Mouse (Mus musculus) midbrain, postnatal 0 days (tissue): ENCODE data around the gene Il12b. TPM values are rescaled to one million over a fixed set of nuclear protein-coding genes. Genes with fewer than 3 reads are reported as not detected.
"Not testable (repeated sequence)": the region's sequence is repeated elsewhere in the genome, so short reads cannot be mapped to it uniquely, and the experiment has no call there.

Source experiments
- ATAC-seq: fragments of 200-750 bp; cut with Nextera tagmentation; 2 replicates; pipeline ENCODE4 v1.8.0; 2017; ENCODE audit warnings: moderate number of reproducible peaks, mild to moderate bottlenecking, moderate TSS enrichment, moderate library complexity; ENCODE audit not compliant: low FRiP score
- DNase-seq: peaks from one replicate; pipeline ENCODE4 v3.0.0-alpha.2; 2015; ENCODE audit warnings: low spot score
- H3K27ac ChIP-seq: fragments of 300-500 bp; sonication (generic); 2 replicates; pipeline ENCODE4 v1.5.1; 2014; ENCODE audit warnings: low read depth, mild to moderate bottlenecking, low read length, mixed read lengths
- H3K27me3 ChIP-seq: fragments of 300-500 bp; sonication (generic); 2 replicates; pipeline ENCODE4 v1.6.1; 2014; ENCODE audit warnings: low read length, control low read depth, mixed read lengths; ENCODE audit not compliant: insufficient read depth
- H3K36me3 ChIP-seq: fragments of 300-500 bp; sonication (generic); 2 replicates; pipeline ENCODE4 v1.6.1; 2014; ENCODE audit warnings: low read length, control low read depth, mixed read lengths; ENCODE audit not compliant: insufficient read depth
- H3K4me1 ChIP-seq: fragments of 300-500 bp; sonication (generic); 2 replicates; pipeline ENCODE4 v1.6.1; 2014; ENCODE audit warnings: mild to moderate bottlenecking, control low read depth, antibody characterized with exemption, low read length, mixed read lengths; ENCODE audit not compliant: insufficient read depth
- H3K4me2 ChIP-seq: fragments of 300-500 bp; sonication (generic); 2 replicates; pipeline ENCODE4 v1.6.1; 2014; ENCODE audit warnings: low read depth, mild to moderate bottlenecking, low read length, mixed read lengths; ENCODE audit not compliant: poor library complexity, severe bottlenecking
- H3K4me3 ChIP-seq: fragments of 300-500 bp; sonication (generic); 2 replicates; pipeline ENCODE4 v1.5.1; 2014; ENCODE audit warnings: low read depth, mild to moderate bottlenecking, low read length, moderate library complexity
- H3K9ac ChIP-seq: fragments of 300-500 bp; sonication (generic); replicated peaks from 2 replicates; pipeline ENCODE4 v1.6.1; 2014; ENCODE audit warnings: mild to moderate bottlenecking, low read length, moderate library complexity, mixed read lengths; ENCODE audit not compliant: poor library complexity, severe bottlenecking
- H3K9me3 ChIP-seq: fragments of 300-500 bp; sonication (generic); 2 replicates; pipeline ENCODE4 v1.6.1; 2016; ENCODE audit warnings: low read length, control low read depth
- CTCF ChIP-seq: IDR thresholded peaks from 2 replicates; pipeline ENCODE4 v1.5.1; 2016; ENCODE audit warnings: antibody characterized with exemption, mild to moderate bottlenecking
- WGBS: fragments of 180-500 bp; shearing (Covaris S2); extraction: QIAGEN DNeasy Blood & Tissue Kit; methylation state at CpG from one replicate; pipeline ENCODE4 v1.1.7; 2014; 5-methylcytosine and 5-hydroxymethylcytosine counted together
- polyA plus RNA-seq: library from polyadenylated mRNA; unstranded; fragments of >200 nt; fragmentation: Nextera tagmentation; extraction: Ambion mirVana; gene quantifications from 2 replicates; pipeline ENCODE4 v1.2.1, GENCODE M21; 2015
- total RNA-seq: library from RNA; depleted of rRNA; stranded (reverse); fragments of >200 nt; gene quantifications from 2 replicates; pipeline ENCODE4 v1.2.3, GENCODE M21; 2014

Gene Il12b
- total and polyA plus RNA-seq, 2 experiments from 2014 or later: not detected

GRCm38 (mm10) chr11:44425626-44426025 is 25.8 kb downstream of the Il12b start:
- DNase-seq: no peak
- no peak for TF ChIP-seq CTCF
- H3K27ac ChIP-seq: no peak overlapping the region
- H3K27me3 ChIP-seq: no peaks in the 10 kb centered on the region
- H3K9ac ChIP-seq: no peak overlapping the region
- H3K4me3 ChIP-seq: no peak overlapping the region
- H3K36me3 ChIP-seq: no peaks in the 10 kb centered on the region
- 72% methylated on average over 6 of the region's 6 CpGs for WGBS
- H3K4me1 ChIP-seq: no peaks in the 10 kb centered on the region; the same call in 1 of the 2 replicates
- ATAC-seq: no peak
- H3K4me2 ChIP-seq: no peak overlapping the region
- no peaks in the 10 kb centered on the region for H3K9me3 ChIP-seq

- Histone ChIP-seq H3K36me3 (no peaks in the 10 kb centered on the region), H3K4me1 (no peaks in the 10 kb centered on the region; the same call in 1 of the 2 replicates), H3K4me3 (no peak overlapping the region), H3K9me3 (no peaks in the 10 kb centered on the region), H3K27ac (no peak overlapping the region), H3K9ac (no peak overlapping the region), H3K4me2 (no peak overlapping the region), H3K27me3 (no peaks in the 10 kb centered on the region)
- DNase-seq (no peak), ATAC-seq (no peak)
- 77% methylated on average over 2 of the region's 2 CpGs for WGBS
- no peak for TF ChIP-seq CTCF
Measured at GRCm38 (mm10) chr11:44427951-44428350, 28.1 kb downstream of the Il12b start.

- no peak for TF ChIP-seq CTCF
- 89% methylated on average over 3 of the region's 3 CpGs for WGBS
Measured at GRCm38 (mm10) chr11:44430036-44430435, 30.2 kb downstream of the Il12b start.

GRCm38 (mm10) chr11:44437786-44438185 is 37.9 kb downstream of the Il12b start:
- Histone ChIP-seq H3K9ac (no peak overlapping the region), H3K27me3 (no peaks in the 10 kb centered on the region), H3K4me2 (no peak overlapping the region), H3K27ac (no peak overlapping the region), H3K36me3 (no peaks in the 10 kb centered on the region), H3K4me1 (no peaks in the 10 kb centered on the region), H3K4me3 (no peak overlapping the region), H3K9me3 (no peaks in the 10 kb centered on the region)
- WGBS: 96% methylated on average over 6 of the region's 6 CpGs
- no peak for TF ChIP-seq CTCF
- no peak for ATAC-seq
- no peak for DNase-seq

More at GRCm38 (mm10) chr11:44430036-44430435, 30.2 kb downstream of the Il12b start:
- Histone ChIP-seq H3K27me3 (no peaks in the 10 kb centered on the region), H3K4me3 (no peak overlapping the region), H3K4me1 (no peaks in the 10 kb centered on the region), H3K36me3 (no peaks in the 10 kb centered on the region), H3K4me2 (no peak overlapping the region), H3K9me3 (no peaks in the 10 kb centered on the region), H3K9ac (no peak overlapping the region), H3K27ac (no peak overlapping the region)
- DNase-seq (no peak), ATAC-seq (no peak)

- Histone ChIP-seq H3K27me3 (no peaks in the 10 kb centered on the region), H3K4me1 (no peaks in the 10 kb centered on the region), H3K9me3 (no peaks in the 10 kb centered on the region), H3K27ac (no peak overlapping the region), H3K4me3 (no peak overlapping the region), H3K9ac (no peak overlapping the region), H3K36me3 (peaks cover 11% of the 10 kb centered on the region; the same call in 1 of the 2 replicates), H3K4me2 (no peak overlapping the region)
- ATAC-seq (no peak), DNase-seq (no peak)
- no peak for TF ChIP-seq CTCF
Measured at GRCm38 (mm10) chr11:44451046-44451445, 51.2 kb downstream of the Il12b start.

GRCm38 (mm10) chr11:44452016-44452415 is 52.2 kb downstream of the Il12b start:
- not testable (repeated sequence) for DNase-seq, H3K4me3 ChIP-seq, H3K9me3 ChIP-seq, H3K27ac ChIP-seq, H3K4me2 ChIP-seq, H3K9ac ChIP-seq, ATAC-seq, H3K27me3 ChIP-seq, H3K4me1 ChIP-seq
- WGBS: 94% methylated on average over 5 of the region's 5 CpGs
- H3K36me3 ChIP-seq: peaks cover 16% of the 10 kb centered on the region; the same call in 1 of the 2 replicates
